Mouse (Mus musculus): ENCODE data around the gene Abhd11.
"Not testable (repeated sequence)": the region's sequence is repeated elsewhere in the genome, so short reads cannot be mapped to it uniquely, and the experiment has no call there.

Gene Abhd11

GRCm38 (mm10) chr5:135023344-135024173 is 14.6 kb downstream of the Abhd11 start, which contains the start of gene Stx1a:
Gene Stx1a (plus strand): TSS chr5:135023482.
- DNase-seq (ENCODE audit: low spot score in 2 of 2), result peak; percentile 68 to 78

- DNase-seq (ENCODE audit: low spot score in 2 of 2), result no peak
Observed at GRCm38 (mm10) chr5:135024665-135025224, 15.8 kb downstream of the Abhd11 start.

GRCm38 (mm10) chr5:135025899-135026298 is 16.9 kb downstream of the Abhd11 start:
- no peak for DNase-seq (ENCODE audit: low spot score in 2 of 2)

GRCm38 (mm10) chr5:135029007-135029854 is 20.3 kb downstream of the Abhd11 start:
- DNase-seq (ENCODE audit: low spot score in 2 of 2), result no peak

- DNase-seq (ENCODE audit: low spot score in 2 of 2), result no peak
Observed at GRCm38 (mm10) chr5:135032581-135032980, 23.6 kb downstream of the Abhd11 start.

- no peak for DNase-seq (ENCODE audit: low spot score in 2 of 2)
Observed at GRCm38 (mm10) chr5:135034593-135034992, 25.6 kb downstream of the Abhd11 start.

GRCm38 (mm10) chr5:135035608-135036359 is 26.8 kb downstream of the Abhd11 start:
- DNase-seq (ENCODE audit: low spot score in 2 of 2), result no peak

- DNase-seq (ENCODE audit: low spot score in 2 of 2), result no peak
Observed at GRCm38 (mm10) chr5:135037946-135038345, 29.0 kb downstream of the Abhd11 start.

GRCm38 (mm10) chr5:135039541-135039940 is 30.6 kb downstream of the Abhd11 start:
- no peak for DNase-seq (ENCODE audit: low spot score in 2 of 2)

- DNase-seq (ENCODE audit: low spot score in 2 of 2), result no peak
Observed at GRCm38 (mm10) chr5:135040059-135040458, 31.1 kb downstream of the Abhd11 start.

- no peak for DNase-seq (ENCODE audit: low spot score in 2 of 2)
Observed at GRCm38 (mm10) chr5:135040777-135041176, 31.8 kb downstream of the Abhd11 start.

- DNase-seq (ENCODE audit: low spot score in 2 of 2), result no peak
Observed at GRCm38 (mm10) chr5:135042105-135042788, 33.3 kb downstream of the Abhd11 start.

GRCm38 (mm10) chr5:135044575-135044974 is 35.6 kb downstream of the Abhd11 start:
- DNase-seq (ENCODE audit: low spot score in 2 of 2), result no peak

GRCm38 (mm10) chr5:135048539-135048938 is 39.6 kb downstream of the Abhd11 start:
- no peak for DNase-seq (ENCODE audit: low spot score in 2 of 2)

- not testable (repeated sequence) for DNase-seq (ENCODE audit: low spot score in 2 of 2)
Observed at GRCm38 (mm10) chr5:135049268-135049667, 40.3 kb downstream of the Abhd11 start.

- no peak for DNase-seq (ENCODE audit: low spot score in 2 of 2)
Observed at GRCm38 (mm10) chr5:135053356-135053755, 44.4 kb downstream of the Abhd11 start.
